Mouse (Mus musculus) CH12.LX (cell line): ENCODE results near the gene Tapbpl. TPM values are rescaled to one million over a fixed set of nuclear protein-coding genes. Genes with fewer than 3 reads are reported as not detected.

ENCODE experiments used
- DNase-seq: peaks from one replicate; pipeline ENCODE4 v3.0.0-alpha.2; 2013; ENCODE audit errors: extremely low read depth
- H3K27ac ChIP-seq: 2 replicates; pipeline ENCODE4 v1.5.1; 2012; ENCODE audit warnings: low read depth, mild to moderate bottlenecking, control low read depth, moderate library complexity; ENCODE audit not compliant: insufficient read depth
- H3K27me3 ChIP-seq: replicated peaks from 2 replicates; pipeline ENCODE3; 2012; ENCODE audit warnings: inconsistent platforms
- H3K36me3 ChIP-seq, 2 experiments: replicated peaks in 1 of 2; 2 replicates each; pipeline versions ENCODE3 to v1.6.1; 2012; ENCODE audit warnings: inconsistent platforms in 1 of 2, low read length in 1 of 2, mild to moderate bottlenecking in 1 of 2, mixed read lengths in 1 of 2, moderate library complexity in 1 of 2; ENCODE audit not compliant: control insufficient read depth in 1 of 2, insufficient read depth in 1 of 2
- H3K4me1 ChIP-seq, 2 experiments: 2 replicates each; pipeline ENCODE4 v1.6.1; 2012; ENCODE audit warnings: inconsistent platforms in 1 of 2, moderate library complexity in 1 of 2; ENCODE audit not compliant: insufficient read depth in 2 of 2, control insufficient read depth in 1 of 2
- H3K4me2 ChIP-seq: 2 replicates; pipeline ENCODE4 v1.6.1; 2012; ENCODE audit warnings: low read depth, mild to moderate bottlenecking, control low read depth; ENCODE audit not compliant: poor library complexity, insufficient read depth, severe bottlenecking
- H3K4me3 ChIP-seq, 3 experiments: fragments of 150-350 bp in 1 of 3; sonication (generic) in 1 of 3; replicated peaks in 1 of 3; 2 replicates each; pipeline versions ENCODE3 to v1.5.1; 2011 to 2012; ENCODE audit warnings: low read depth in 2 of 3, low read length in 2 of 3, mild to moderate bottlenecking in 2 of 3, moderate library complexity in 2 of 3, control low read depth in 1 of 3, improper control_type of control experiment in 1 of 3, inconsistent platforms in 1 of 3, mixed read lengths in 1 of 3; ENCODE audit not compliant: poor library complexity in 1 of 3
- H3K79me2 ChIP-seq: replicated peaks from 2 replicates; pipeline ENCODE4 v1.6.1; 2012; ENCODE audit warnings: mild to moderate bottlenecking, moderate library complexity; ENCODE audit not compliant: control insufficient read depth, poor library complexity, insufficient read depth, severe bottlenecking; ENCODE audit errors: extremely low read depth
- H3K9ac ChIP-seq: 2 replicates; pipeline ENCODE4 v1.6.1; 2012; ENCODE audit warnings: low read depth, mild to moderate bottlenecking, control low read depth, moderate library complexity; ENCODE audit not compliant: insufficient read depth
- H3K9me3 ChIP-seq: replicated peaks from 2 replicates; pipeline ENCODE3; 2012; ENCODE audit warnings: low read length, inconsistent platforms, mixed read lengths
- CHD1 ChIP-seq: IDR thresholded peaks from 2 replicates; pipeline ENCODE4 v1.6.1; 2012; ENCODE audit warnings: low read depth, low read length, improper control_type of control experiment, inconsistent platforms
- CTCF ChIP-seq, 2 experiments: IDR thresholded peaks in 1 of 2; conservative IDR thresholded peaks in 1 of 2; 2 replicates each; pipeline ENCODE4 v1.5.1; 2011 to 2012; ENCODE audit warnings: low read depth in 2 of 2, low read length in 2 of 2, improper control_type of control experiment in 1 of 2, inconsistent platforms in 1 of 2, mild to moderate bottlenecking in 1 of 2, moderate library complexity in 1 of 2
- E2F4 ChIP-seq: IDR thresholded peaks from 2 replicates; pipeline ENCODE4 v1.6.1; 2011; ENCODE audit warnings: low read depth, low read length, improper control_type of control experiment; ENCODE audit not compliant: insufficient replicate concordance
- ELF1 ChIP-seq: IDR thresholded peaks from 2 replicates; pipeline ENCODE4 v1.6.1; 2014; ENCODE audit warnings: low read depth, mild to moderate bottlenecking, inconsistent platforms, low read length, improper control_type of control experiment
- ETS1 ChIP-seq: conservative IDR thresholded peaks from 2 replicates; pipeline ENCODE4 v1.6.1; 2012; ENCODE audit warnings: low read depth, mild to moderate bottlenecking, inconsistent platforms, low read length, improper control_type of control experiment, moderate library complexity
- GABPA ChIP-seq: IDR thresholded peaks from 2 replicates; pipeline ENCODE4 v1.6.1; 2012; ENCODE audit warnings: low read depth, low read length, improper control_type of control experiment, inconsistent platforms; ENCODE audit not compliant: insufficient replicate concordance
- IRF4 ChIP-seq: IDR thresholded peaks from 2 replicates; pipeline ENCODE4 v1.6.1; 2014; ENCODE audit warnings: low read depth, mild to moderate bottlenecking, inconsistent platforms, low read length, improper control_type of control experiment
- JUN ChIP-seq: IDR thresholded peaks from 2 replicates; pipeline ENCODE4 v1.6.1; 2011; ENCODE audit warnings: low read depth, mild to moderate bottlenecking, low read length, improper control_type of control experiment, moderate library complexity; ENCODE audit not compliant: insufficient read depth
- JUND ChIP-seq: conservative IDR thresholded peaks from 2 replicates; pipeline ENCODE4 v1.6.1; 2011; ENCODE audit warnings: low read depth, low read length, improper control_type of control experiment
- KAT2A ChIP-seq: IDR thresholded peaks from 2 replicates; pipeline ENCODE4 v1.6.1; 2012; ENCODE audit warnings: low read length, improper control_type of control experiment, inconsistent platforms; ENCODE audit not compliant: insufficient replicate concordance
- MAFK ChIP-seq: IDR thresholded peaks from 2 replicates; pipeline ENCODE4 v1.6.1; 2011; ENCODE audit warnings: low read length, improper control_type of control experiment; ENCODE audit not compliant: insufficient replicate concordance
- MEF2A ChIP-seq: IDR thresholded peaks from 2 replicates; pipeline ENCODE4 v1.6.1; 2014; ENCODE audit warnings: low read depth, mild to moderate bottlenecking, inconsistent platforms, low read length, improper control_type of control experiment, borderline replicate concordance
- MXI1 ChIP-seq: IDR thresholded peaks from 2 replicates; pipeline ENCODE4 v1.6.1; 2011; ENCODE audit warnings: mild to moderate bottlenecking, low read depth, low read length, improper control_type of control experiment
- MYC ChIP-seq: IDR thresholded peaks from 2 replicates; pipeline ENCODE4 v1.6.1; 2011; ENCODE audit warnings: low read depth, mild to moderate bottlenecking, improper control_type of control experiment, low read length
- PAX5 ChIP-seq: IDR thresholded peaks from 2 replicates; pipeline ENCODE4 v1.6.1; 2012; ENCODE audit warnings: low read length, inconsistent platforms, mixed read lengths
- POLR2A ChIP-seq: IDR thresholded peaks from 2 replicates; pipeline ENCODE4 v1.6.1; 2011; ENCODE audit warnings: low read depth, mild to moderate bottlenecking, improper control_type of control experiment, low read length
- POLR2AphosphoS2 ChIP-seq: IDR thresholded peaks from 2 replicates; pipeline ENCODE4 v1.6.1; 2011; ENCODE audit warnings: low read depth, low read length, improper control_type of control experiment
- RCOR1 ChIP-seq: conservative IDR thresholded peaks from 2 replicates; pipeline ENCODE4 v1.6.1; 2012; ENCODE audit warnings: low read depth, mild to moderate bottlenecking, inconsistent platforms, low read length, improper control_type of control experiment
- SIN3A ChIP-seq: IDR thresholded peaks from 2 replicates; pipeline ENCODE4 v1.6.1; 2012; ENCODE audit warnings: low read length, improper control_type of control experiment, inconsistent platforms
- SMC3 ChIP-seq: IDR thresholded peaks from 2 replicates; pipeline ENCODE4 v1.6.1; 2011; ENCODE audit warnings: low read depth, low read length, improper control_type of control experiment
- TCF12 ChIP-seq: IDR thresholded peaks from 2 replicates; pipeline ENCODE4 v1.6.1; 2014; ENCODE audit warnings: low read depth, mild to moderate bottlenecking, inconsistent platforms, low read length, improper control_type of control experiment
- USF1 ChIP-seq: IDR thresholded peaks from 2 replicates; pipeline ENCODE4 v1.6.1; 2014; ENCODE audit warnings: low read depth, mild to moderate bottlenecking, inconsistent platforms, low read length, improper control_type of control experiment
- USF2 ChIP-seq: conservative IDR thresholded peaks from 2 replicates; pipeline ENCODE4 v1.6.1; 2011; ENCODE audit warnings: low read depth, low read length, improper control_type of control experiment
- ZKSCAN1 ChIP-seq: IDR thresholded peaks from 2 replicates; pipeline ENCODE4 v1.6.1; 2012; ENCODE audit warnings: low read depth, inconsistent platforms, low read length, improper control_type of control experiment, borderline replicate concordance
- ZMIZ1 ChIP-seq: IDR thresholded peaks from 2 replicates; pipeline ENCODE4 v1.6.1; 2012; ENCODE audit warnings: low read depth, mild to moderate bottlenecking, inconsistent platforms, low read length, improper control_type of control experiment
- dilution Hi-C: fragments of 300-500 bp; cut with MboI; formaldehyde crosslinking; loops from 2 replicates; pipeline ENCODE4 v1.14.3; 2020; ENCODE audit warnings: low sequenced_read_pairs; ENCODE audit not compliant: extremely low pct_unique_long_range_greater_than_20kb, extremely low pct_ligation_motif_present
- in situ Hi-C: fragments of 300-500 bp; cut with MboI; formaldehyde crosslinking; loops from 3 replicates; pipeline ENCODE4 v1.14.3; 2019; ENCODE audit warnings: low sequenced_read_pairs, low pct_ligation_motif_present, low pct_unique_long_range_greater_than_20kb, mixed read lengths
- polyA plus RNA-seq: library from polyadenylated mRNA; unstranded; fragments of >175 nt; gene quantifications from 2 replicates; pipeline ENCODE4 v1.2.1, GENCODE M21; 2012; ENCODE audit warnings: low read depth; ENCODE audit not compliant: insufficient read length
- total RNA-seq, 2 experiments: library from RNA; depleted of rRNA; stranded (reverse); fragments of 300-350 nt in 1 of 2; fragments of >200 nt in 1 of 2; gene quantifications; 2 replicates each; pipeline ENCODE4 v1.2.3; 2012 to 2014

Gene Tapbpl
- total and polyA plus RNA-seq, 3 experiments, result 16.7 to 19.4 (median 17.7) TPM

- Histone ChIP-seq H3K36me3 (peaks cover 8 to 71% of the 10 kb centered on the region in 2 experiments), H3K9ac (no peak overlapping the region), H3K4me2 (no peak overlapping the region)
- no peak for TF ChIP-seq GABPA
- TF ChIP-seq SIN3A, result no peak
- 0 out of 2 replicates have a peak, but pooled peaks have one; percentile 10 for TF ChIP-seq ETS1
- TF ChIP-seq CHD1, result no peak
- TF ChIP-seq IRF4, result no peak
- TF ChIP-seq MXI1, result no peak
- TF ChIP-seq ZKSCAN1, result no peak
- TF ChIP-seq, all 38 proteins: peak for 1
- Histone ChIP-seq H3K4me1 (peaks cover 2 to 28% of the 10 kb centered on the region in 2 experiments; a peak in 3 of 4 replicates), H3K27ac (no peak overlapping the region), H3K9me3 (no peaks in the 10 kb centered on the region), H3K4me3 (no peak overlapping the region), H3K79me2 (no peaks in the 10 kb centered on the region), H3K27me3 (no peaks in the 10 kb centered on the region)
- peak; percentile 18 for DNase-seq
- in situ Hi-C loops (no loop called here), dilution Hi-C loops (no loop called here)
These were observed 6.7 kb upstream of the Tapbpl start for GRCm38 (mm10) chr6:125238396-125238795.

- H3K4me3 ChIP-seq, result no peak overlapping the region
- no peaks in the 10 kb centered on the region for H3K9me3 ChIP-seq
- no peaks in the 10 kb centered on the region for H3K27me3 ChIP-seq
- H3K27ac ChIP-seq, result no peak overlapping the region
- H3K4me1 ChIP-seq, result peaks cover 2 to 37% of the 10 kb centered on the region in 2 experiments; a peak in 3 of 4 replicates
- no peak for TF ChIP-seq POLR2A
- no peak for TF ChIP-seq RCOR1
- TF ChIP-seq USF1, result no peak
- no peak for TF ChIP-seq ELF1
- no peak for TF ChIP-seq JUN
- TF ChIP-seq ZMIZ1, result no peak
- no peak for TF ChIP-seq PAX5
- no peak for TF ChIP-seq TCF12
- no peak for TF ChIP-seq E2F4
- no peak for TF ChIP-seq KAT2A
- no peak for TF ChIP-seq POLR2AphosphoS2
- no peak for TF ChIP-seq MYC
- no peak for TF ChIP-seq ZKSCAN1
- TF ChIP-seq USF2, result no peak
- no peak for TF ChIP-seq JUND
- no peak for TF ChIP-seq MEF2A
- TF ChIP-seq MAFK, result no peak
- TF ChIP-seq CTCF (conservative IDR thresholded peaks at IDR 0.05 in 1 of 2, IDR thresholded peaks at IDR 0.05 in 1 of 2; ENCODE audit: low read depth in 2 of 2, low read length in 2 of 2), result no peak
- TF ChIP-seq SMC3, result no peak
- TF ChIP-seq MXI1, result no peak
- dilution Hi-C loops (no loop called here), in situ Hi-C loops (no loop called here)
- no peak for DNase-seq
- H3K4me2 ChIP-seq, result no peak overlapping the region
- H3K9ac ChIP-seq, result no peak overlapping the region
- H3K36me3 ChIP-seq, result peaks cover 8 to 71% of the 10 kb centered on the region in 2 experiments
- H3K79me2 ChIP-seq, result no peaks in the 10 kb centered on the region
These were observed 5.8 kb upstream of the Tapbpl start for GRCm38 (mm10) chr6:125237421-125237820.
